In the genomic region with DNA sequence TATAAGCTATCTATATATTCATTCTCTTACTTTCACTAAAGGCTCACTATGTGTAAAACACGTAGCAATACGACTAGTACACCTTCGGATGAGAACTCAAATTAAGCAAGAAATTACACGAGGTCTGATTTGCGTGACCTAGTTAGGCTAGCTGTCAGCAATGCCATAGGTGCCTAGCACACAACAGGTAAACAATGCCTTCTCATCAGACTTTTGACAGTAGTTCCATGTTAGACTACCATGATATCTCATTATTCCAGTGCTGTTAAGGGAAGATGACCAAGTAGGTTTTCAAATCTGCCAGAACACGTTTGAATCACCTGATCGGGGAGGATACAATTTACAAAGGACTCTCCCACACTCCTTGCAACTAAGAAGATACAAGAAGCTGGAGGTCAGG, we compare ENCODE assay signal across 8 mouse cellular contexts. TPM values are rescaled to one million over a fixed set of nuclear protein-coding genes. Genes with fewer than 3 reads are reported as not detected.
DNase-seq lines count a peak whose midpoint lies in the region; ATAC-seq and TF ChIP-seq lines count a peak whose summit lies in the region.

No protein-coding gene starts in this region.

- H3K9me3 ChIP-seq in kidney, embryonic 16.5 days (ENCODE audit: low read length) = no peaks in the 10 kb centered on the region
- H3K9me3 ChIP-seq in embryonic facial prominence, embryonic 10.5 days = no peaks in the 10 kb centered on the region
- H3K9me3 ChIP-seq in midbrain, postnatal 0 days (ENCODE audit: low read length) = no peaks in the 10 kb centered on the region

- no peak for TF ChIP-seq CTCF in midbrain, postnatal 0 days (IDR thresholded peaks at IDR 0.05)

- no peaks in the 10 kb centered on the region for H3K27me3 ChIP-seq in kidney, embryonic 16.5 days (ENCODE audit: insufficient read depth, low read length)
- no peaks in the 10 kb centered on the region for H3K27me3 ChIP-seq in embryonic facial prominence, embryonic 10.5 days (replicated peaks; ENCODE audit: low read depth, poor library complexity, severe bottlenecking)
- no peaks in the 10 kb centered on the region for H3K27me3 ChIP-seq in midbrain, postnatal 0 days (ENCODE audit: insufficient read depth, low read length)

- no peak for DNase-seq in kidney, adult 9 months
- no peak for DNase-seq in embryonic facial prominence, embryonic 10.5 days (ENCODE audit: low spot score)
- peak; percentile 6 for DNase-seq in midbrain, postnatal 0 days (ENCODE audit: low spot score)
- no peak for DNase-seq in left cerebral cortex, adult 18-20 months (ENCODE audit: low spot score in 2 of 2)
- no peak for DNase-seq in adrenal gland, postnatal 14 days
- no peak for DNase-seq in kidney, postnatal 10 days

- H3K4me3 ChIP-seq in kidney, embryonic 16.5 days (ENCODE audit: low read length) = peak overlapping the region; percentile 85
- H3K4me3 ChIP-seq in embryonic facial prominence, embryonic 10.5 days = peak overlapping the region; percentile 75
- H3K4me3 ChIP-seq in midbrain, postnatal 0 days (ENCODE audit: low read depth, low read length) = peak overlapping the region; percentile 69

- peak overlapping the region; percentile 86 for H3K9ac ChIP-seq in kidney, embryonic 16.5 days (replicated peaks; ENCODE audit: low read length)
- H3K9ac ChIP-seq in midbrain, postnatal 0 days (replicated peaks; ENCODE audit: low read length, poor library complexity, severe bottlenecking) = peak overlapping the region; percentile 86

- H3K36me3 ChIP-seq in kidney, embryonic 16.5 days (ENCODE audit: insufficient read depth, low read length) = peaks cover 7% of the 10 kb centered on the region
- peaks cover 14% of the 10 kb centered on the region for H3K36me3 ChIP-seq in embryonic facial prominence, embryonic 10.5 days (replicated peaks)
- H3K36me3 ChIP-seq in midbrain, postnatal 0 days (ENCODE audit: insufficient read depth, low read length) = peaks cover 4% of the 10 kb centered on the region; the same call in 1 of the 2 replicates

- peak overlapping the region; percentile 77 for H3K27ac ChIP-seq in kidney, embryonic 16.5 days (ENCODE audit: low read length)
- peak overlapping the region; percentile 85 for H3K27ac ChIP-seq in embryonic facial prominence, embryonic 10.5 days (replicated peaks)
- H3K27ac ChIP-seq in midbrain, postnatal 0 days (ENCODE audit: low read depth, low read length) = peak overlapping the region; percentile 73

- peak; percentile 39 for ATAC-seq in kidney, embryonic 16.5 days (ENCODE audit: low FRiP score, low TSS enrichment)
- peak; percentile 36 for ATAC-seq in inflammation-experienced regulatory T-cells, adult 6 months
- no peak; the same call in 1 of the 2 replicates for ATAC-seq in midbrain, postnatal 0 days (ENCODE audit: low FRiP score)

- peak overlapping the region; percentile 78 for H3K4me2 ChIP-seq in kidney, embryonic 16.5 days (replicated peaks; ENCODE audit: low read depth, low read length)
- peak overlapping the region; percentile 61 for H3K4me2 ChIP-seq in midbrain, postnatal 0 days (ENCODE audit: low read depth, low read length, poor library complexity, severe bottlenecking)

- WGBS in kidney, embryonic 16.5 days = 38% methylated on average over 7 of the region's 7 CpGs
- 45% methylated on average over 7 of the region's 7 CpGs for WGBS in embryonic facial prominence, embryonic 10.5 days
- 38% methylated on average over 7 of the region's 7 CpGs for WGBS in midbrain, postnatal 0 days

- H3K4me1 ChIP-seq in kidney, embryonic 16.5 days (ENCODE audit: insufficient read depth, low read length) = peaks cover 3% of the 10 kb centered on the region; the same call in 1 of the 2 replicates
- H3K4me1 ChIP-seq in embryonic facial prominence, embryonic 10.5 days = peaks cover 11% of the 10 kb centered on the region
- no peaks in the 10 kb centered on the region for H3K4me1 ChIP-seq in midbrain, postnatal 0 days (ENCODE audit: insufficient read depth, low read length)

RNA-seq across cellular contexts. Expression of a gene that starts 1.7 kb away (rescaled TPM):
- polyA plus RNA-seq in kidney, embryonic 16.5 days (2015; fragmentation: Nextera tagmentation; extraction: Ambion mirVana) = 8.9 and 10.5 TPM in 2 replicates
- 8.6 and 9.8 TPM in 2 replicates for polyA plus RNA-seq in embryonic facial prominence, embryonic 10.5 days (2016; fragmentation: Nextera tagmentation; extraction: Ambion mirVana)
- 10 to 100 TPM in 2 of 3 experiments, 1 to 10 TPM in 1; 9.9 to 13.7 (median 10.8) TPM for polyA plus RNA-seq in inflammation-experienced regulatory T-cells, adult 6 months (2017; shearing (Covaris generic))
- total RNA-seq in midbrain, postnatal 0 days (2014; rRNA removed) = 20.9 and 27.7 TPM in 2 replicates
- 15.4 and 18.3 TPM in 2 replicates for polyA plus RNA-seq in midbrain, postnatal 0 days (2015; fragmentation: Nextera tagmentation; extraction: Ambion mirVana)
- total RNA-seq in left cerebral cortex, adult 18-20 months (2021) = 10 to 100 TPM; 23.3 to 24.0 TPM
- 11.0 and 13.0 TPM in 2 replicates for total RNA-seq in adrenal gland, postnatal 14 days (2021)

RNA-seq across cellular contexts. Expression of a gene that starts 1.8 kb away (rescaled TPM):
- not detected in 2 replicates for polyA plus RNA-seq in kidney, embryonic 16.5 days (2015; fragmentation: Nextera tagmentation; extraction: Ambion mirVana)
- not detected in 2 replicates for polyA plus RNA-seq in embryonic facial prominence, embryonic 10.5 days (2016; fragmentation: Nextera tagmentation; extraction: Ambion mirVana)
- polyA plus RNA-seq in inflammation-experienced regulatory T-cells, adult 6 months (2017; shearing (Covaris generic)) = not detected
- not detected in 2 replicates for total RNA-seq in midbrain, postnatal 0 days (2014; rRNA removed)
- 0.25 and 0.27 TPM in 2 replicates for polyA plus RNA-seq in midbrain, postnatal 0 days (2015; fragmentation: Nextera tagmentation; extraction: Ambion mirVana)
- not detected for total RNA-seq in left cerebral cortex, adult 18-20 months (2021)
- not detected in 2 replicates for total RNA-seq in adrenal gland, postnatal 14 days (2021)
